Mouse (Mus musculus) megakaryocyte, embryonic 14.5 days (primary cell): ENCODE data around the gene Krt88. TPM values are rescaled to one million over a fixed set of nuclear protein-coding genes. Genes with fewer than 3 reads are reported as not detected.

ENCODE experiments used
- H3K27me3 ChIP-seq: replicated peaks from 2 replicates; pipeline ENCODE3; 2012; ENCODE audit warnings: inconsistent platforms
- H3K36me3 ChIP-seq: replicated peaks from 2 replicates; pipeline ENCODE3; 2012; ENCODE audit warnings: low read length, inconsistent platforms, mixed read lengths
- H3K4me1 ChIP-seq: 2 replicates; pipeline ENCODE4 v1.6.1; 2012; ENCODE audit warnings: inconsistent platforms
- H3K4me3 ChIP-seq: replicated peaks from 2 replicates; pipeline ENCODE3; 2012; ENCODE audit warnings: moderate library complexity, mild to moderate bottlenecking, inconsistent platforms
- H3K9me3 ChIP-seq: 2 replicates; pipeline ENCODE4 v1.6.1; 2012; ENCODE audit warnings: inconsistent platforms
- FLI1 ChIP-seq: IDR thresholded peaks from 2 replicates; pipeline ENCODE4 v1.6.1; 2012; ENCODE audit warnings: low read length, inconsistent platforms, mixed read lengths
- GATA1 ChIP-seq: IDR thresholded peaks from 3 replicates; pipeline ENCODE4 v1.6.1; 2012; ENCODE audit warnings: mixed read lengths, low read length, inconsistent platforms, borderline replicate concordance
- polyA plus RNA-seq: library from polyadenylated mRNA; stranded (reverse); fragments of >175 nt; gene quantifications from 2 replicates; pipeline ENCODE4 v1.2.3, GENCODE M21; 2012; ENCODE audit warnings: low replicate concordance; ENCODE audit not compliant: insufficient read depth

The Krt88 gene
- 2.8 TPM in 1 of 2 replicates, not detected in the other for polyA plus RNA-seq

DNA sequence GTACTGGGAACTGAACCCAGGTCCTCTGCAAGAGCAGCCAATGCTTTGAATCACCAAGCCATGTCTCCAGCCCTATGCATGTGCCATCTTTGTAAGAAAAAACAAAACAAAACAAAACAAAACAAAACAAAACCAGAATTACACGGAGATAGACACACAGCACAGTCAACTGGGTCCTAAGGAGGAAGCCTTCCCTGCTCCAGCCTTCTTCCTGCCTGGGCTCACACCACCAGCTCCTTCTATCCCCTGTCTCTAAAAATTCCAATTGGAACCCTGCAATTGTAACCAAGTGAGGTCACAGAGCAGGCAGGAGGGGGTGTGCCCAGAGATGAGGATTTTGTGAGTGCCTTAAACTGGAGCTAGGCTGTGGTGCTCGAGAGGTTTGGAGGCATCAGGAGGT lies at the start of gene Krt88:
TSS of gene Krt88 (plus strand) at position 301 of the 400 bp plus-strand sequence.
- Histone ChIP-seq H3K36me3 (no peaks in the 10 kb centered on the region), H3K9me3 (peaks cover 6% of the 10 kb centered on the region), H3K4me3 (no peak within 1 kb of the TSS), H3K27me3 (peaks cover 37% of the 10 kb centered on the region), H3K4me1 (peaks cover 5% of the 10 kb centered on the region; the same call in 1 of the 2 replicates)
- TF ChIP-seq FLI1 (no peak), GATA1 (no peak)

DNA sequence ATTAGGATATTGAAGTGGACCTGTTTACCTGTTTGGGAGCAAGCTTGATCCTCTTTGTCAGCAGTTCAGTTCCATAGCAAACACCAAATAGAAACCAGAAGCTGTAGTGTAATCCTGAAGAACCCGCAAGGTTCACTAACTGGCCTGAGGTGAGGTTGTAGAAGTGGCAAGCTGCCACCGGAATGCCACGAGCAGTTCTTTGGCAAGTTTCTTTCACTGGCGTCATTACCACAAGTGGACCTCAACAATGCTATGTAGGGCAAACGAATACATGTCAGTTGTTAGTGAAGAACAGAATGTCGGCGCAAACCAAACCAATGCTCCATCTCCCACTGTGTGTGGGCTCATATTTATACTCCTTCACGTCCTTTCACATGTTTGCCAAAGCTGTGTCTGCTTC lies 49.3 kb upstream of the Krt88 start:
- Histone ChIP-seq H3K4me3 (no peak overlapping the region), H3K27me3 (peaks cover 53% of the 10 kb centered on the region), H3K9me3 (no peaks in the 10 kb centered on the region), H3K4me1 (peaks cover 9% of the 10 kb centered on the region), H3K36me3 (no peaks in the 10 kb centered on the region)
- TF ChIP-seq GATA1 = no peak
- TF ChIP-seq FLI1 = no peak

DNA sequence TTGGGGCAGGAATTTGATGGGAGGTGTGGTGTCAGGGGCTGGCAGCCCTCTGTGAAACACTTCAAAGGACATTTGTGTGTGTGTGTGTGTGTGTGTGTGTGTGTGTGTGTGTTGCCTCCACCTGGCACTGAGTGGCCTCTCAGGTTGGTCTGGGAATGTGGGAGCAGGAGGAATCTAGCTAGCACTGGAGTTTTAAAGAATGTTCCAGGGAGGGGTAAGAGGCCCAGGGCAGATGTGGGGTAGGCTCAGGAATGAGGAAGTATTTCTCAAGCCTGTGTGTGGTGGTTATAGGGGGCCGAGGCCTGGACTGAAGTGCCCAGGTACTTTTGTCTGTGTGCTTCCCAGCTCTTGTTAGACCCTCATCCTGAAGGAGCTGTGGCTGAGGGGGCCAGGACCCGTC lies 36.8 kb upstream of the Krt88 start, which contains the start of gene Krt7:
TSS of gene Krt7 (plus strand) at position 269 of the 400 bp plus-strand sequence.
- Histone ChIP-seq H3K36me3 (no peaks in the 10 kb centered on the region), H3K27me3 (peaks cover 72% of the 10 kb centered on the region), H3K4me3 (no peak within 1 kb of the TSS), H3K4me1 (peaks cover 15% of the 10 kb centered on the region), H3K9me3 (no peaks in the 10 kb centered on the region)
- no peak for TF ChIP-seq FLI1
- no peak for TF ChIP-seq GATA1

DNA sequence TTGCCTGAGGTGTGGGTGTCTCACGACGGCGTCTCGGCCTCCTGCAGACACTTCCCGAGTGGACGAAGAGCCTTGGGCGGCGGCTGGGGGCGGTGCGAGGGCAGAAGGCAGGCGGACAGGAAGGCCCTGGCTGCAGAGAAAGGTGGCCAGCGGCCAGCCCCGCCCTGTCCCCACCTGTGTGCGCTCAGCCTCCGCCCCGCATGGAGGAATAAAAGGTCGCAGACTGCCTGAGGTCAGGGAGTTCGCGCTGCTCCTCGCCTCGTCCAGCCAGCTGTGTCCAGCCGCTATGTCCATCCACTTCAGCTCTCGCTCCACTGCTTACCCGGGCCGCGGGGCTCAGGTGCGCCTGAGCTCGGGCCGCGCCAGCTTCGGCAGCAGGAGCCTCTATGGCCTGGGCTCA lies 35.4 kb upstream of the Krt88 start:
- no peaks in the 10 kb centered on the region for H3K36me3 ChIP-seq
- peaks cover 14% of the 10 kb centered on the region for H3K4me1 ChIP-seq
- H3K27me3 ChIP-seq = peaks cover 75% of the 10 kb centered on the region
- no peak for TF ChIP-seq FLI1
- TF ChIP-seq GATA1 = no peak
- H3K4me3 ChIP-seq = no peak overlapping the region
- H3K9me3 ChIP-seq = no peaks in the 10 kb centered on the region

DNA sequence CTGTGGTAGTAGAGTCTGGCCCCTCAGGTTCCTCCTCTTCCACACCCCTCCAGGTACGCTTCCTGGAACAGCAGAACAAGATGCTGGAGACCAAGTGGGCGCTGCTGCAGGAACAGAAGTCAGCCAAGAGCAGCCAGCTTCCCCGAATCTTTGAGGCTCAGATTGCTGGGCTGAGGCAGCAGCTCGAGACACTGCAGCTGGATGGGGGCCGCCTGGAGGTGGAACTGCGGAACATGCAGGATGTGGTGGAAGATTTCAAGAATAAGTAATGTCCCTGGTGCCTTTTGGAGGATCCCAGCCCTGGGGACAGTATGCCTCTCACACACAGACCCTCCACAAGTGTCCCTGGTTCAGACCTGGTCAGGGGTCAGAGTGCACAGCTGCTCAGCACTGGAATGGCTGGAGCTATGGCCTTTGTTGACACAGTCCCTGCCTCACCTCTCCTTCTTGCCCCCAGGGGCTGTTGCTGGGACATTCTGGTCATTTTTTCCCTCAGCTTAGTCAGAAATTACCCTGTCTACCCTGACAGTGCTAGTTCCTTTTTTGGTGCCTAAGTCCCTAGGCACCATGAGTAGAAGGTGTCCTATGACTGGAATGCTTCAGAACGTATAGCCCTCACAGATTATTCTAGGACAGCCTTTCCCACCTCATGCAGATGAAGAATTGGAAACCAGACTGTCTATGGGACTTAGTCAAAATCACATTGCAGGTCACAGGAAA lies 33.5 kb upstream of the Krt88 start:
- no peaks in the 10 kb centered on the region for H3K36me3 ChIP-seq
- H3K4me3 ChIP-seq = no peak overlapping the region
- TF ChIP-seq FLI1 (no peak), GATA1 (no peak)
- H3K4me1 ChIP-seq = peaks cover 5% of the 10 kb centered on the region; the same call in 1 of the 2 replicates
- H3K27me3 ChIP-seq = peaks cover 82% of the 10 kb centered on the region
- no peaks in the 10 kb centered on the region for H3K9me3 ChIP-seq

DNA sequence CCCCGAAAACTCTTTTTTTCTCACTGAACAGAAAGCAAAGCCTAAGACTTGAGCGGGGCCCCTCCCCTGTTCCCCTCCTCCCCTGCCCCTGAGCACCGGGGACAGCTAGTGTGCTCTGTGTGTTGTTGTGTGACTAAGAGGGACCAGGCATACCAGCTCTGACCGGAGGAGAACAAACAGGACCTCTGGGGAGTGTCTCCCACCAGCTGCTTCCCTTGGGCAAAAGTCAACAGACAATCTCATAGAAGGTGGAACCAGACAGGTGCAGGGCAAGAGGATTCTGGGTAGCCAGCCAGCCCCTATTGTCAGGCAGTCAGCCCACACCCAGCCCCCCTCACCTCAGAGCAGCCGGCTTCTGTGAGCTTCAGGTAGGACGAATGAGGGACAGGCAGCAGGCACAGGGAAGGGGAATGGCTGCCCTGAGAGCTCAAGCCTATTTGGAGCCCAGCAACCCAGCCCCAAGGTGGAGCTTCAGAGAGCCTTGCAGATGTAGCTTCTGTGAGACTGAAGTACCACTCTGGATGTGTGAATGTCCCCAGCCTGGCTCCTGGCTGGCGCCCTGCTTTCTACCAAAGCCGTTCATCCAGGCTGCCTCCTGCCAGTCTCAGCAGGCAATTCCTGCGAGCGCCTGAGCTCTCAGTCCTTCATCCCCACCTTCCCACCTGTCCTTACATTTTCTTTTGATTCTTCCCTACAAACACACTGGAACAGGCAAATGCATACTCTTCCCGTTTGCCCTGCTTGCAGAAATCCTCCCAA lies 32.6 kb upstream of the Krt88 start:
- peaks cover 5% of the 10 kb centered on the region; the same call in 1 of the 2 replicates for H3K4me1 ChIP-seq
- no peaks in the 10 kb centered on the region for H3K36me3 ChIP-seq
- no peak overlapping the region for H3K4me3 ChIP-seq
- peaks cover 88% of the 10 kb centered on the region for H3K27me3 ChIP-seq
- no peaks in the 10 kb centered on the region for H3K9me3 ChIP-seq
- TF ChIP-seq FLI1 = no peak
- TF ChIP-seq GATA1 = no peak

DNA sequence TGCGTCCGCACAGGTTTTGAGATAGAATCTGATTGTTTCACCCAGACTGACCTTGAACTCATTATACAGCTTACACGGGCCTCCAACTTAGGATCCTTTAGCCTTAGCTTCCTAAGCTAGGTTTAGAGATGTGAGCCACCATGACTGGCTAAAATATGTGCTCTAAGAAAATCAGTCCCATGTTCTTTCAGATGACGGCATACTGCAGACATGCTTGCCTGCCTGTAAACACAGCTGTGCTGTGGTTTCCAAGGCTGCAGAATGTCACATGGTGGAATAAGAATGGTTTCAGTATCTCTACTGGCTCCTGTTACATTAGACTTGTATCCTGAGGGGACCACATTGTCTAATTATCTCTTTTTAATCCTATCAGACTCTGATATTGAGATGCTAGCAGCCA lies 28.6 kb upstream of the Krt88 start:
- no peaks in the 10 kb centered on the region for H3K9me3 ChIP-seq
- H3K36me3 ChIP-seq = no peaks in the 10 kb centered on the region
- H3K4me1 ChIP-seq = peaks cover 5% of the 10 kb centered on the region; the same call in 1 of the 2 replicates
- TF ChIP-seq GATA1 = no peak
- no peak for TF ChIP-seq FLI1
- H3K4me3 ChIP-seq = no peak overlapping the region
- H3K27me3 ChIP-seq = peaks cover 78% of the 10 kb centered on the region

DNA sequence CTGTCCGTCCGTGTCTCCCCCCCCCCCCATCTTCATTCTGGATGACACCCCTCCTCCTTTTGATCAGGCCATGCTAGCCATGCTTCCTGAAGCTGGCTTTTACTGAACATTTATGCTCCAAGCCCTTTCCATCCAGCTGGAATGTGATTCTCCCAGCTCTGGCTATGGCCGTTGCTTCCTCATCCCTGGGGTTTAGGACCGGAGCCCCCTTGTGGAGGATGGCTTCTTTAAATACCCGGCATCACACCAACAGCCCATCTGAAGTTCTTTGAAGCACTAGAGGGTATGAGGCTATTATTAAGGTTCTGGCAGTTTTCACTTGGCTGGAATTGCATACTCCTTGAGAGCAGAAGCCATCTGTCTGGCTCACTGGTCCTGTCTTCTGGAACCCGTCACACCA lies 26.6 kb upstream of the Krt88 start:
- no peak overlapping the region for H3K4me3 ChIP-seq
- H3K36me3 ChIP-seq = no peaks in the 10 kb centered on the region
- H3K27me3 ChIP-seq = peaks cover 68% of the 10 kb centered on the region
- H3K9me3 ChIP-seq = no peaks in the 10 kb centered on the region
- TF ChIP-seq FLI1 (no peak), GATA1 (no peak)
- H3K4me1 ChIP-seq = peaks cover 5% of the 10 kb centered on the region; the same call in 1 of the 2 replicates

DNA sequence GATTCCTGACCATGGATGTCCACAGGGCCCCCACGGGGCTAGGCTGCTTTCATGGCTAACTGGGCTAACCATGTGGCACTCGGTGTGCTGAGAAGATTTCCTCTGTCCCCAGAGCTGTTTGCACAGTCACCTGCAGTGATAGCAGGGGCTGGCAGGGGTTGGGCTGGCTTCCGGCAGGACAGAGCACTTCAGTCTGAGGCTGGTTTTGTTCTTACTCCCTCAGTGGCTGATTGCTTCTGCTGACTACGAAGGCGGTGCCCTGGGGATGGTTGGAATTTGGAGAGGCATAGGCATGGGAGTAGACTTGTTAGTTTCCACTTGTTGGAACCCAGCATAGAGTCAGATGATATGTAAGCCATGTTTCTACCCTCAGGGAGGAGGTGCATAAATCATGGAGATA lies 22.6 kb upstream of the Krt88 start:
- Histone ChIP-seq H3K9me3 (no peaks in the 10 kb centered on the region), H3K4me1 (no peaks in the 10 kb centered on the region), H3K36me3 (no peaks in the 10 kb centered on the region), H3K4me3 (no peak overlapping the region), H3K27me3 (peaks cover 69% of the 10 kb centered on the region)
- TF ChIP-seq GATA1 (no peak), FLI1 (no peak)

DNA sequence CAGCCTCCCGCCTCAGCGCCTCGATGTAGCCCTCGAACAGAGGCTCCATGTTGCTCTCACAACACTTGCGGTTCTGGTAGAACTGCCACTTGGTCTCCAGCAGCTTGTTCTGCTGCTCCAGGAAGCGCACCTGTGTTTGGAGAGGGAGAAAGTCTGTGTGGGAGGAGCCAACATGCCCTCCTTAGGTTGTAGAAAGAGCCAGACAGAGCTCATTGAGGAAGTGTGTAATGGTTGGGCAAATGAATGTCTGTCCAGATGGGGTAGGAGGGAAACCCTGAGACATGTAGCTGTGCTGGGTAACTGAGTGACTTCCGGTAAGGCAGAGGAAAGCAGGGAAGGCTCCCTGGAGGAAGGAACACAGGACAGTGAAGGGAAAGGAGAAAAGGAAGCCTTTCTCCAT lies 10.9 kb upstream of the Krt88 start:
- no peak overlapping the region for H3K4me3 ChIP-seq
- H3K36me3 ChIP-seq = no peaks in the 10 kb centered on the region
- H3K9me3 ChIP-seq = no peaks in the 10 kb centered on the region
- TF ChIP-seq FLI1 = no peak
- no peak for TF ChIP-seq GATA1
- no peaks in the 10 kb centered on the region for H3K4me1 ChIP-seq
- peaks cover 70% of the 10 kb centered on the region for H3K27me3 ChIP-seq
